Mouse (Mus musculus) layer of hippocampus, adult 2 months (tissue): ENCODE results near the gene Tubb5. TPM values are rescaled to one million over a fixed set of nuclear protein-coding genes. Genes with fewer than 3 reads are reported as not detected.

Experiments used
- DNase-seq, 2 experiments: peaks; one replicate each; pipeline ENCODE4 v3.0.0; 2022; ENCODE audit warnings: low spot score in 2 of 2
- H3K27ac ChIP-seq: fragments of 200-600 bp; 2 replicates; pipeline ENCODE4 v1.8.1; 2022
- H3K4me3 ChIP-seq: fragments of 200-600 bp; 2 replicates; pipeline ENCODE4 v1.8.1; 2022; ENCODE audit warnings: mild to moderate bottlenecking
- CTCF ChIP-seq: fragments of 200-600 bp; conservative IDR thresholded peaks from 2 replicates; pipeline ENCODE4 v1.8.1; 2022; ENCODE audit warnings: antibody characterized with exemption, mild to moderate bottlenecking, moderate library complexity
- long read RNA-seq, 2 experiments: library from polyadenylated mRNA; stranded (forward); transcript quantifications; one replicate each; pipeline ENCODE4 v2.0.0; 2021; ENCODE audit warnings: borderline mapping rate in 2 of 2
- total RNA-seq, 2 experiments: library from RNA; stranded (reverse); gene quantifications; 2 replicates each; pipeline ENCODE4 v1.2.3; 2021

Gene Tubb5
- total RNA-seq = 100 to 1,000 TPM; 355 to 363 TPM
- long read RNA-seq, experiment 1, transcript Tubb5-201 (4 exons, 2,649 nt) = major isoform, 234 of 263 reads
- long read RNA-seq, experiment 1, transcript Tubb5-204 (3 exons, 979 nt) = minor isoform, 6 of 263 reads
- long read RNA-seq, experiment 1, partial matches to known transcripts = 0 of 263 reads
- long read RNA-seq, experiment 1, other reads (novel, unspliced or antisense) = 23 of 263 reads
- long read RNA-seq, experiment 2, transcript Tubb5-204 (3 exons, 979 nt) = minor isoform, 9 of 418 reads
- long read RNA-seq, experiment 2, transcript Tubb5-201 (4 exons, 2,649 nt) = major isoform, 377 of 418 reads
- long read RNA-seq, experiment 2, partial matches to known transcripts = 3 of 418 reads
- long read RNA-seq, experiment 2, other reads (novel, unspliced or antisense) = 29 of 418 reads

GRCm38 (mm10) chr17:35838122-35838544 lies at the start of gene Tubb5:
Gene Tubb5 (minus strand): TSS chr17:35838306.
- TF ChIP-seq CTCF = 0 out of 2 replicates have a peak, but pooled peaks have one; percentile 7
- peak within 1 kb of the TSS; percentile 89 for H3K27ac ChIP-seq
- DNase-seq = peak; percentile 96 to 97
- H3K4me3 ChIP-seq = peak within 1 kb of the TSS; percentile 91

GRCm38 (mm10) chr17:35887725-35888124 lies 49.6 kb upstream of the Tubb5 start:
- no peak for DNase-seq
- TF ChIP-seq CTCF = no peak
- no peak overlapping the region for H3K4me3 ChIP-seq
- H3K27ac ChIP-seq = no peak overlapping the region

DNA sequence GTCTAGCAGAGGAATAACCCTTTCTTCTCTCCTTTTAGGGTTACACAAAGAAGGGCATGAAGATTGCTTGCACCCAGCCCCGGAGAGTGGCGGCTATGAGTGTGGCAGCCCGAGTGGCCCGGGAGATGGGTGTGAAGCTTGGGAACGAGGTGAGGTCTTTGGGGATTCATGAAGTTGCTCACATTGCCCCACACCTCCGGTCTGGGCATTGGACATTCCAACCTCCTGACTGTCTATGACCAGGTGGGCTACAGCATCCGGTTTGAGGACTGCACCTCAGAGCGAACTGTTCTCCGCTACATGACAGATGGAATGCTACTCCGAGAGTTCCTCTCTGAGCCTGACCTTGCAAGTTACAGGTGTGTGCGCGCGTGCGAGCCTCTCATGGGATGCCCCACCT lies 45.7 kb upstream of the Tubb5 start:
- no peak overlapping the region for H3K27ac ChIP-seq
- DNase-seq = no peak
- no peak for TF ChIP-seq CTCF

DNA sequence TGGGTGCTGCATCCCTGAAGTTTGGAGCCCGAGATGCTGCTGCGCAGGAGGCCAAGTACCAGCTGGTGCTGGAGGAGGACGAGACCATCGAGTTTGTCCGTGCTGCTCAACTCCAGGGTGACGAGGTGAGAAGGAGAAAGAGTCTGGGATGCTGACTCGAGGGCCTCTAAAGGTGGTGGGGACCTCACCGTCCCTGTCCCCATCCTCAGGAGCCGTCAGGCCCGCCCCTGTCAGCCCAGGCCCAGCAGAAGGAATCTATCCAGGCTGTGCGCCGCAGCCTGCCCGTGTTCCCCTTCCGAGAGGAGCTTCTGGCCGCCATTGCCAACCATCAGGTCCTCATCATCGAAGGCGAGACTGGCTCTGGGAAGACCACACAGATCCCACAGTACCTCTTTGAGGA lies 44.8 kb upstream of the Tubb5 start:
- Histone ChIP-seq H3K4me3 (no peak overlapping the region), H3K27ac (no peak overlapping the region)
- DNase-seq = no peak
- no peak for TF ChIP-seq CTCF

More for the DNA sequence above, 45.7 kb upstream of the Tubb5 start:
- no peak overlapping the region for H3K4me3 ChIP-seq

DNA sequence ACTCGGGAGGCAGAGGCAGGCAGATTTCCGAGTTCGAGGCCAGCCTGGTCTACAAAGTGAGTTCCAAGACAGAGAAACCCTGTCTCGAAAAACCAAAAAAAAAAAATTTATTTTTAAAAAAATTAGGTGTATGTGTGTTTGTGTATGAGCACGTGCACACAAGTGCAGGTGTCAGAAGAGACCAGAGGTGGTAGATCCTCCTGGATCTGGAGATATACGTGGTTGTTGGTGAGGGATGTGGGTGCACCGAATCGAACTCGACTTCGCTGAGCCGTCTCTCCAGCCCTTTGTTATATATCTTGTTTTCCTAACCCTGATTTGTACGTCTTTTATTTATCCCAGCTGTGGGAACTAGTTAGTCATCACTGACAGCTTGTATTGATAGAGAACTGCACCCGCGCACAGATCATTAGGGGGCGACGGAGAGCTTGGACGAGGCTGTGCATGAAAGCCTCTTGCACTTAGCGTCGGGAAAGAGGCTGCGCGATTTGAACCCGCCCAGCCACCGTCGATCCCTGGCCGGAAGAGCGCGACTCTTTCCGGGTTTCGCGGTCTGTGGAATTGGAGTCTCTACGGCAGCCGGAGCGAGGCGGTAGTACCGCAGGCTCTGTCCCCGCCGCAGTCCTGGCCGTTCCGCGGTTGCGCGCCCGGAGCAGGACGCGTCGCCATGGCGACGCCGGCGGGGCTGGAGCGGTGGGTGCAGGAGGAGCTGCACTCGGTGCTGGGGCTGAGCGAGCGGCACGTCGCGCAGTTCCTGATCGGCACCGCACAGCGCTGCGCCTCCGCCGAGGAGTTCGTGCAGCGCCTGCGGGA lies 41.3 kb upstream of the Tubb5 start, which contains the start of gene Dhx16:
Dhx16 (plus strand) TSS at position 575 of the 813 bp plus-strand sequence.
- Histone ChIP-seq H3K4me3 (peak within 1 kb of the TSS; percentile 87), H3K27ac (peak within 1 kb of the TSS; percentile 83)
- TF ChIP-seq CTCF = peak; percentile 89
- DNase-seq = peak; percentile 96

DNA sequence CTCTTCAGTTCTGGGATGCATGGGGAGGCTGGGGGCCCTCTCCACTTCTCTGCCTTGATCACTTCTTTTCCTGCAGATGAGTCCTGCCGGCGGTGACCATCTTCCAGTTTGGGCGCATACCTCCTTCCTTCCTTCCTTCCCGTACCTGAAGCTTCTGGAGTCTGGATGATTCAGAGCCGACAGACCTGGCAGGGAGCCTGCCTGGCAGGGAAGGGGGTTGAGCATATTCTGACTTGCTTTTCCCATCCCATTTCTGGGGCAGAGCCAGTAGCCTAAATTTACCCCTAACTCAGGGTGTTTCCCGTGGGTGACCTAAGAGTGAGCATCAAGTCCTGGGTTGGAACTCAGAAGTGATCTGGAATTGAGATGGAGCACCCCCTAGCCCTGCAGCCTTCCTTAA lies 36.6 kb upstream of the Tubb5 start:
- no peak overlapping the region for H3K4me3 ChIP-seq
- peak overlapping the region; percentile 24; the same call in 1 of the 2 replicates for H3K27ac ChIP-seq
- TF ChIP-seq CTCF = no peak
- DNase-seq = no peak

- TF ChIP-seq CTCF = peak; percentile 96
- H3K27ac ChIP-seq = peak overlapping the region; percentile 24; the same call in 1 of the 2 replicates
- H3K4me3 ChIP-seq = no peak overlapping the region
- DNase-seq = peak; percentile 86 to 96
Observed at GRCm38 (mm10) chr17:35873774-35874519, 35.8 kb upstream of the Tubb5 start.

- TF ChIP-seq CTCF = peak; percentile 68
Observed at GRCm38 (mm10) chr17:35870884-35871696, 33.0 kb upstream of the Tubb5 start.

DNA sequence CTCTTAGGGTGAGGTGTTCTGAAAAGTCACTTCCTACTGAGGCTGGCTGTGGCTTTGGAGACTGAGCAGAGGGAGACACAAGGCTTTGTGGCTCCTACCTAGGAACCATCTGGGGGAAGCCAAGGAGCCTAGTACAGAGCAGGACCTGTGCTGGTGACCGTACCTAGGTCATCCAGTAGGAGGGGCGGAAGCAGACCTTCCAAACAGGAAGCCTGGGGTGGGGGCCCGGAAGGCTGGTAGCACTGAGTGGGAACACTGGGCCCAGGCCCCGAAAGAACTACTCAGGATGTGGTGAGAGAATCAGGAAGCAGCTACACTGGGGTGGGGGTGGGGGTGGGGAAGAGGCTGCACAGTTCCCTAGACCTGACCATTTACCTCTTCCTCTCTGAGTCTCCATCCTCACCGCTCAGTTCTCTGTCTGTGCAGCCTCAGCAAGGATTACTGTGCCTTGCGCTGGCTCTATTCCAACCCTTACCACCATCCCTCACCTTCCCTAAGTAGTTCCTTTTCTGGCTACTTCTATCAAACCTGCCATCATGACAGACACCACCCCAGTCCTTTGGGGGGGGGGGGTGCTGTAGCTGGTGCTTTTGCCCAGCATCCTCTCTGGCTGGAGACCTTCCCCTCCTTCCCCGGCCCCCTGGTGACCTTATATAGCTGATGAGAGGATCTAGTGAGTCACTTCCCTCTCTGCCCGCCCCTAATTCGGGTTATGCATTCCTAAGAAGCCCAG lies 32.2 kb upstream of the Tubb5 start:
- Histone ChIP-seq H3K27ac (peak overlapping the region; percentile 85), H3K4me3 (peak overlapping the region; percentile 73)
- DNase-seq = no peak
- peak; percentile 32 for TF ChIP-seq CTCF

More at GRCm38 (mm10) chr17:35870884-35871696, 33.0 kb upstream of the Tubb5 start:
- H3K4me3 ChIP-seq = peak overlapping the region; percentile 8; the same call in 1 of the 2 replicates
- no peak for DNase-seq
- H3K27ac ChIP-seq = peak overlapping the region; percentile 85; the same call in 1 of the 2 replicates

DNA sequence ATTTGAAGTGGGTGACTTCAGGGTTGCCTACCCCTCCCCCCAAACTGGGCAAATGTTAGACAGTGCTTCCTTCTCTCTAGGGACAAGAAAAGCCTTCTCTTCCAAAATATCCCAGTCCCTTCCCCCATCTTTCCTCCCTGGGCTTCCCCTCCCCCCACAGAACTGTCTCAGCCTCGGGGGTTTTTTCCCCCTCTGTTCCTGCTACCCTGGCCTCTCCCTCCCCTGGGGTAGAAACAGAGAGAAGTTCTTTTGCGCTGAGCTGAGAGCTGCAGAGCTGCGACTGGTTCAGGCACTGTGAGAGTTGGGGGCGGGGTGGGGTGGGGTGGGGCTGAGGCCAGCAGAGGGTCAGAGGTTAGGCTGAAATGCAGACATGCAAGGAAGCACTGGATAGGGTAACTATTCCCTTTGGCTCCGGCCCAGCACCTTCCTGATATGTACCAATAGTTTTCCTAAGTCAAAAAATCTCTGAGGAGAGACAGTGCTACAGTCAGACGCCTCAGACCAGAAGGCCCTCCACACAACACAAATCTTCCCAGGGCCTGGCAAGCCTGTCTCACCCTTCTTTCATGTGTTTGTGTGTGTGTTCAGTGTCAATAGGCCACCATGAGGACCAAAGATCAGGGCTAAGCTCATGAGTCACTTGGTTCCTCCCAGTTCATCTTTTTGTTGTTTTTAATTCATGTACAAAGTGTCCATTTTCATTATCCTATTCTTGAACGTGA lies 31.4 kb upstream of the Tubb5 start:
- Histone ChIP-seq H3K4me3 (peak overlapping the region; percentile 73), H3K27ac (peak overlapping the region; percentile 85)
- no peak for DNase-seq
- no peak for TF ChIP-seq CTCF
